Mouse (Mus musculus) induced T-regulatory cell, adult 2 months (primary cell): Measurements from ENCODE around the gene Nprl2.

Experiments
- DNase-seq: peaks from one replicate; pipeline ENCODE4 v3.0.0-alpha.2; 2012; ENCODE audit warnings: low read depth

Nprl2 gene

GRCm38 (mm10) chr9:107577871-107578270, 35.8 kb downstream of the Nprl2 start:
- DNase-seq: no peak

DNA sequence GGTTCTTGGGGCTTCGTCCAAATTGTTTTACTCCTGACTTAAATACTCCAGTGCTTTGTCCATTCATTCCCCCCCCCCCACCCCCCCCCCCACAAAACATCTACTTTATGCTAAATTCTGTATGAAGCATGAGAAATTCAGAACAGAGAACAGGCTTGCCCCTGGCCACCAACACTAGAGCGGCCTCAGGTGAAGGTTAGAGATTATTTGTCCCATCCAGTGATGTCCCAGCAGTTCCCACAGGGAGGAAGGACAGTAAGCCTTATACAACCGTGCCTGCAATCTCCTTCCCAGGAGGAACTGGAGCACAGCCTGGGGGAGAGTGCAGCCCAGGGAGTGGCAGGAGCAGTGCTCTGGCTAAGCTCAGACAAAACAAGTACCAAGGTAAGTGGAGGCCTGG, 36.6 kb downstream of the Nprl2 start, which contains the start of gene Naa80:
TSS of gene Naa80 (plus strand) at position 301 of the 400 bp plus-strand sequence.
- DNase-seq: no peak

DNA sequence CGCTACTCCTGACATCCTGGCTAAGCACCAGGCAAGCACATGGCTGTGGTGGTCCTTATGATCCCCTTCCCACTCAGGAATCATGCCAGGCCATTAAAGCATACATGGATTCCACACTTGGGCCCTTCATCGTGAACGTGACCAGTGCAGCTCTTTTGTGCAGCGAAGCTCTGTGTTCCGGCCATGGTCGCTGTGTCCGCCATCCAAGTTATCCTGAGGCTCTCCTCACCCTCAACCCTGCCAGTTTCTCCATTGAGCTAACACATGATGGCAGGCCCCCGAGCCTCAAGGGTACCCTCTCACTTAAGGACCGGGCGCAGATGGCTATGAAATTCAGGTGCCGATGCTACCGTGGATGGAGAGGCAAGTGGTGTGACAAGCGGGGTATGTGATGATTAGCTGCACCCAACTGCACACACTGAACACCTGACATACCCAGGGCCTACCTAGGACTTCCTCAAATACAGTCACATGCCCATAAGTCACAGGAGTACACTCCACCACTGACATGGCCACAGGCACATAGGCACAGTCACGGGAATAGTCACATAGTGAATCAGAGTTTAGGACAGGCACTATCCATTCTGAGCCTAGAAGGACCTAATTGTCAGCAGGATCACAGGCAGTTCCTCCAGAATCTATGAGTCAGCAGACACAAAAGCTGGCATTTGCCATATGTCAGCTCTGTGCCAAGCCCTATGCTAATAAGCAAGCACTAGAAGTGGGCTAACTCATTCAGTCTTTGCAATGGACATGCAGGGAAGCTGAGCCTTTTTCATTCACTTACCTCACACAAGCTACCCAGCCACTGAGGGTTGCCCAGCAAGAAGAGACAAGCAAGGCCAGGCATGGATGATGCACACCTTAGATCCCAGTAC, 37.2 kb downstream of the Nprl2 start:
- no peak for DNase-seq

- peak; percentile 95 for DNase-seq
Observed at GRCm38 (mm10) chr9:107580501-107581317, 38.7 kb downstream of the Nprl2 start, which contains the start of gene Hyal3. TSS of gene Hyal3 (plus strand) at chr9:107580818.

DNA sequence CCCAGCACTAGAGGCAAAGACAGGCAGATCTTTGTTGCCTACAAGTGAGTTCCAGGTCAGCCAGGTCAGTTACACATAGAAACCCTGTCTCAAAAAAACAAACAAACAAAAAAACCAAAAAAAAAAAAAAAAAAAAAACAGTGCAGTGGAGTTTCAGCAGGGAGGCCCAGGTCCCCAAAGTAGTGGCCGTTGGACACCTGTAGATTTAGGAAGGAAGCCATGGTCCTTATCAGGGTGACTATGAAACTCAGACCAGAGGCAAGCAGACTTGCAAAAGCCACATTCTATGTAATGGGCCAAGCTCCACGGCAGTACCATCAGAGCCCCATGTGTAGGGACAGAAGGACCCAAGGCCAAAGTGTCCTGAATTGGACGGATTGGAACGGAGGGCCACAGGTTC, 39.6 kb downstream of the Nprl2 start:
- DNase-seq: no peak

- no peak for DNase-seq
Observed at GRCm38 (mm10) chr9:107582509-107583062, 40.6 kb downstream of the Nprl2 start.

- no peak for DNase-seq
Observed at GRCm38 (mm10) chr9:107583174-107583573, 41.1 kb downstream of the Nprl2 start.

DNA sequence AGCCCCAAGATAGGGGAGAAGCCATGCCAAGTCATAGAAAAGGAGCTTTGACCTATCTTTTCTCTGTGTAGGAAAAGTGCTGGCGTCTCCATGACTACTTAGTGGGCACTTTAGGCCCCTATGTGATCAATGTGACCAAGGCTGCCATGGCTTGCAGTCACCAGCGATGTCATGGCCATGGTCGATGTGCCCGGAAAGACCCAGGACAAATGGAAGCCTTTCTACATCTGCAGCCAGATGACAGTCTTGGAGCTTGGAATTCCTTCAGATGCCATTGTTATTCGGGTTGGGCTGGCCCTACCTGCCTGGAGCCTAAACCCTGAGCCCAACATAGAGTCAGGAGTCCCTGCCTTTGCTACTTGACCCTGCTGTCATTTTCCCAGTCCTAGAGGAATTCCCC, 44.5 kb downstream of the Nprl2 start:
- no peak for DNase-seq

- peak; percentile 98 for DNase-seq
Observed at GRCm38 (mm10) chr9:107586974-107587832, 45.2 kb downstream of the Nprl2 start, which contains the start of gene Ifrd2. TSS of gene Ifrd2 (plus strand) at chr9:107587642.

GRCm38 (mm10) chr9:107587833-107588639, 46.0 kb downstream of the Nprl2 start:
- no peak for DNase-seq

DNA sequence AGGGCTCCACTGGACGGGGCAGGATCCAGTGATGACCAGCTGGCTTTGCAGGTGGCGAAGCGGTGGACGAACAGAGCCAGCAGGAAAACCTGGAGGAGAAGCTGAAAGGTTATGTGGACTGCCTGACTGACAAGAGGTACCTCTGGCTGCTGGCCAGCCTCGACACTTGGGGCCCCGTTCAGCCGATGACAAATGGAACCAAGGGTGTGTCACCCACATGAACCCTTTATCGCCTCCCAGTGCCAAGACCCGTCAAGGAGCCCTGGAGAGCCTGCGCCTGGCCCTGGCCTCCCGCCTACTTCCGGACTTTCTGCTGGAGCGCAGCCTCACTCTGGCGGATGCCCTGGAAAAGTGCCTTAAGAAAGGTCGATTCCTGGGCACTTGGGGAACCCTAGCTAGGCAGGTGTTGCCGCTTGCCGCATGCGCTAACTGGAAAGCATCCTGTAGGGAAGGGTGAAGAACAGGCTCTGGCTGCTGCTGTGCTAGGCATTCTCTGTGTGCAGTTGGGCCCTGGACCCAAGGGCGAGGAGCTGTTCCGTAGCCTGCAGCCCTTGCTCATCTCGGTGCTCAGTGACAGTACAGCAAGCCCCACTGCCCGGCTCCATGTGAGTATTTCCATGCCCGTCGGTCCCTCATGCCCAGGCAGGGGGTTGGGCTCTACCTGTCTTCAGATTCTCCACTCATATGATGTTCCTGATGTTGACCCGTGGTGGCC, 48.2 kb downstream of the Nprl2 start:
- no peak for DNase-seq

DNA sequence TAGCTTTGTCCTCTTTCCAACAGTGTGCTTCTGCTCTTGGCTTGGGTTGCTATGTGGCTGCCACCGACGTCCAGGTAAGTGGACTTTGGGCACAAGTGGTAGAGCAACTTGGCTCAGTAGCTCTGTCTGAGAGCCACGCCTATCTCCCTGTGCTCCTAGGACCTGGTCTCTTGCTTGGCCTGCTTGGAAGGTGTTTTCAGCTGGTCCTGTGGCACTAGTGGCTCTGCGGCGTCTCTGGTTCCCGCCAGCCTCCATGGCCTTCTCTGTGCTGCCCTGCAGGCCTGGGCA, 48.7 kb downstream of the Nprl2 start:
- no peak for DNase-seq

- DNase-seq: no peak
Observed at GRCm38 (mm10) chr9:107593101-107593976, 51.3 kb downstream of the Nprl2 start.

- DNase-seq: no peak
Observed at GRCm38 (mm10) chr9:107594281-107595062, 52.4 kb downstream of the Nprl2 start.
